Mouse (Mus musculus) right cerebral cortex, postnatal 25 days (tissue): ENCODE measurements around the gene Foxo1.

Experiments
- DNase-seq: peaks from one replicate; pipeline ENCODE4 v3.0.0; 2022

Gene Foxo1

DNA sequence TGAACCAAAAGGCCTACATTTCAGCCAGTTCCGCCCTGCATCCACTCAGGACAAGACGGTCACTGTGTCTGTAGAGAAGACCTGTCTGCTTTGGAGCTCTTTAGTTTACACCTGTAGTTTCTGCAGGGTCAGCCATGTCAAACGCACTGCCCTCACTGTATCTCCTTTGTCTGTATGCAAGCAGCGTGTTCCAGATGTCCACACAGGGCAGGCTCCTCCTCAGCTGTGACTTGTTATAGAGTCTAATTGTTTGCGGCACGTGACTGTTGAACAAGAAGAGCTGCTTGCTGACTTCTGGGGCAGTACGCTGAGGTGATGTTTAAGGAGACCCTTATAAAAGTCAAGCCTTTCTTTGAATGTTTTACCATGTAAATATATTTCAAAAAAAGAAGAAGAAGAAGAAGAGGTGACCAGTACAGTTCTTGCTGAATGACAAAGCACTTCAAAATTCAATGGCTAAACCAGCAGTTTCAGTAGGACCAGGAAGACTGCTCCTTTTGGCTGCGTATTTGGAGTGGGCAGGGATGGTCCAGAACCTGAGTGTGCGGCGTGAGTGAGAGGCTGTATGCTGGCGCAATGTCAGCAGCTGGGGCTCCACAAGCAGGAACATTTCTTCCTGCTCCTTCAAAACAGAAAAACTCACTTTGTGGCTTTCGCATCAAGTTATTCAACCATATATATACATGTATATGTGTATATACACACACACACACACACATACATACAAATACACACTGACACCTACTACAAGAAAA lies 52.6 kb downstream of the Foxo1 start:
- DNase-seq, result no peak

DNA sequence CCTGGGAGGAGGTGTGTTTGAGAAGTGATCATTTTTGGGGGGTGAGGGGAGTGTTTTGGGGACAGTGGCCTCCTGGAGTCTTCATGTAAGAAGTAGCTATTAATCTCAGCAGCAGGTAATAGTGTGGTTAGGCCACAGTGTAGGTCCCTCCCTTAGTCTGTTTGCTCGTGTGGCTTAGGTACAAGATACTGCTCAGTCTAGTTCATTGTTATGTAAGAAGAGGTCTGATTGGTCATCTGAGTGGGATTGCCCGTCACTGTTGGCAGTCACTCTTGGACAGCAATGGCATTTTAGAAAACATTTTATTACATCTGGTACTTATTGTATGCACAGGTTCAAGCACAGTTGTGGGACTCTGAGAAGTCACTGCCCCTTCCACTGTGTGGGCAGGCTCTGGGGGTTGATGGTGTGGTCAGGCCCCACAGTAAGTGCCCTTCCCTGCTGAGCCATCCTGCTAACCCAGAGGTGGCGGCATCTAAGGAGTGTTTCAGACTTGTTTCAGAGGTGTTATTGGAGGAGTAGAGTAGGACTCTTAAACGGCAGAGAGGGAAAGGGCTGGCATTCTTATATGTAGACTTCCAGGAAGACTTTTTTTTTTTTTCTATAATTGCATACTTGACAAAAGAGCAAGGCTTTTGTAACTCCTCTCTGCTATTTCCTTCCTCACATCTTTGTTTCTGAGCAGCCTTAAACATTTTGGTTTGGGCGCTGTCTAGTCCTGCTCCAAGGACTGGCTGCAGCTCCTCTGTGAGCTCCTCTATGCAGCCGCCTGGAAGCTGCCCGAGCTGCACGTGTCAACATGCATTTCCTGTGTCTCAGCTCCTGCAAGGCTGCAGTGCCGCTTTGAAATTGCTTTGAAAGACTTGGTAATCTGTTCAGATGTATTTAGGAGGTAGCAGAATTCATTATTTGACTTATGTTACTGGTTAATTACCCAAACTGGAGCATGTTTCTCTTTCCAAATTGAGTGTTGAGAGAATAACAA lies 54.6 kb downstream of the Foxo1 start:
- no peak for DNase-seq

DNA sequence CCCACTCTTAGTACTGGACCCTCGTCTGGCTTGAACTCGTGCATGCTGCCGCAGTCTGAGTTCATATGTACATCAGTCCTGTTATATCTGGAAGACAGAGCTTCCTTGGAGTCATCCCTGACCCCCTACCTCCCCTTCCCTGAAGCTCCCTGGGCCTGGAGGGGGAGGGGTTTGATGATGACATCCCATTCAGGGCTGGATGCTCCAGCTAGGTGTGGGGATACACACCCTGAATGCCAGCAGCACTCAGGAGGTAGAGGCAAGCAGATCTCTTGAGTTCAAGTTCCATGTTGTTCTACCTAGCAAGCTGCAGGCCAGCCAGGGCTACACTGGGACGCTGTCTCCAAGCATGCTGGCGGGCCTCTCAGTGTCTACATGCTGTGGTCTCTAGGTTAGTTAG lies 56.9 kb downstream of the Foxo1 start:
- no peak for DNase-seq

DNA sequence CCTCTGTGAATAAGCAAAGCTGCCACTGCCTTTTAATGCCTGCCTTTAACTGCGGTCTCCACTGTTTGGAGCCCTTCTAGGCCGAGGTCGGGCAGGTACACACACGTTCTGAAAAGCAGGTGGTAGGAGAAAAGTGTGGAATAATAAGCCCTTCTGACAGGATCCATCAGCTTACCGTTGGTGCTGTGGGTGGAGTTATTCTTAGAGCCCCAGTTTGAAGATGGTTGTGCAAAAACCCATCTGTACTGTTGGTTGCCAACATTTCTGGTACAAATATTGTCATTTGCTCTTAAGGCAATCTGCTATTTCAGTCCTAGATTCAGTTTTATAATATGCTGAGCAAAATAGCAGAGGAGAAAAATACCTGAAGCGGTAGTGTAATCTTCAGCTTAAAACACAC lies 58.6 kb downstream of the Foxo1 start:
- peak; percentile 23 for DNase-seq

DNA sequence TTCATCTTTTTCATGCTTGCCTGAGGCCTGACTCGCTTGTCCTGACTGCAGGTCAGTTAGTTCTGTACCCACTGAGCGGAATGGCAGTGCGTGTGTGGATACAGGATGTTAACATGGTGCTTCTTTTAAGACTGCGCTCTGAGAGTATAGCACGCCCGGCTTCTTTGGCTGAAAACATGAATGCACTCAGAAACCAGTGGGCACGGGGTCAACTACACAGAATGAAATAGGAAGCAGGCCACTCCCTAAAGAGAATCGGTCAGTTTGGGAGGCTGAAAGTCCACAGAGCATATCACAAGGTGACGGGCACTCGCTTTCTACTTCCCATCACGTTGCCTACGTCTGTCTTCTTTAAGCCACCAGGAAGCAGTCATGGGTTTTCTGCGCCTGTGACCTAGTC lies 59.0 kb downstream of the Foxo1 start:
- peak; percentile 11 for DNase-seq

DNA sequence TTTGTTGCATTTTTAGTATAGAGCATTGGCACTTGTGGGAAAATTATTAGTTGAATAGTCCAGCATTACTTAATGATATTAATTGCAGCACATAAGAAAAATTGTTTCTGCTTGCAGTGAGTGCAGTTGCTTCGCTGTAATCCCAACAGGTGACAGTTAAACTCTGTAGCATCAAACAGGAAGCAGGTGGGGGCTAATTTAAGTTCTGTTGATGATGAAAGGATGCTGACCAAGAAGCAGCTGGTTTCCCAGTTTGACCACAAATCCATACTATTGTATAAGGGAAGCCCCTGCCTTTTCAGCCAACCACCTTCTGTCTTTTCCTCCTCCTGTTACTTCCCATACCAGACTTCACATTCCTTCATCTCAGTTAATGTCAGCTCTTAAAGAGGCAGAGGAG lies 63.6 kb downstream of the Foxo1 start:
- no peak for DNase-seq

DNA sequence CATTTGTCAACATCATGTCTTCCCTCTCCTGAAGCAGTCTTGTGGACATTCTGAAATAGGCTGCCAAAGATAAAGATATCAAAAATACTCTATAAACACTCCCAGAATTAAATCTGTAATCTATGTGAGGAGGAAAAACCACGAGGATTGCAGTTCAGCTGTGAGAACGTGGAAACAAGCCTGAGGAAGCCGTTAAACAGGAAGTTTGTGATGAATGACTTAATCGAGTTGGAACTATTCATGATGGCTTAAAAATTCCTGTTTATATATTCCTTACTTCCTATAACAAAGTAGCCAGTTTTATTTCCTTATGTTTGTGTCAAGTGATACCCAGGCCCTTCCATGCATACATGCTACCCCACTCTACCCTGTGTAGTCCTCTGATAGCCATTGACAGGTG lies 70.6 kb downstream of the Foxo1 start:
- DNase-seq, result no peak

DNA sequence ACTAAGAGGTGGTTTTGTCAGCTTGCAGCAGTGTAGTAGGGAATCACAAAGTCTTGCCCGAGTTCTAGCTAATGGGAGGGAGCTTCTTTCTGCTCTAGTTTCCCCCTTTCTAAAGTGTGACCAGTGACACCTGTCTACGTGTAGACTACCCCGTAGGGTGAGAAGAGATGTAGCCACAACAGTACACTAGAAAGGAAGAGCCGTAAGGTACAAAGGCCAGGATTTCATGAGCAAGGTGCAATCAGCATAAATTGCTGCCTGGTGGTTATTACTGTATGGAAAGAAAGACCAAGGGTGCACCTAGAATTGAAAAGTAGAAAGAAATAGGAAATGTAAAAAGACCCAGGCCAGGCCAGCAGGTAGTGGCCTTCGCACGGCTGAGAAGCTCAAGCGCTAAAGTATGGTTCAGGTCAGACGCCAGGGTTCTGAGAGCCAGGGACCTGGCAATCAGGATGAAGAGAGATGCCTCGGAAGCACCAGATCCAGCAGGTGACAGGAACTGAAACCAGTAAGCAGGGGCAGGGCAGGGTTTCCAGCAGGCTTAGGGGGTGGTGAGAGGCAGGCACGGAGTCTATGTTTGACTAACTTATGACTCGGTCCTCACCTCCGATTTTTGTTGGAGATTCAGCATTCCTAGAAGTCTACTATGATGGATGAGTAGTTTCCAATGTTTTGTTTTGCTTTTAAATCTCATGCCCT lies 72.3 kb downstream of the Foxo1 start:
- DNase-seq, result no peak

DNA sequence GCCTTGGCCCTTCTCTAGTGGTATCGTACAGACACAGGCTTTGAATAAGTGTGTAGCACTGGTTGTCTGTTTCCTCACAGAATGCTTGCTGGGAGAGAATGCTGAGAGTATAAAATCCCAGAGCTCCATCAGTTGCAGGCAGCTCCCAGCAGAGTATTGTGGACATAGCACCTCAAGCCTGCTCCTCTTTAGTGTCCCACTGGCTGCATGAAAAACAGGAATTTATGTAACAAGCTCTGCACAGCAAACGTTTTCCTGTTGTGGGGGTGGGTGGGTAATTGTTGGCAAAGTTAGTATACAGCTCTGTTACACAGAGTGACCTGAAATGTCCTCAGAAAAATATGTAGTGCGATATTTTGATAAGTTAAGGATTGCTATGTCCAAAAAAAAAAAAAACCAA lies 74.1 kb downstream of the Foxo1 start:
- DNase-seq, result peak; percentile 8

DNA sequence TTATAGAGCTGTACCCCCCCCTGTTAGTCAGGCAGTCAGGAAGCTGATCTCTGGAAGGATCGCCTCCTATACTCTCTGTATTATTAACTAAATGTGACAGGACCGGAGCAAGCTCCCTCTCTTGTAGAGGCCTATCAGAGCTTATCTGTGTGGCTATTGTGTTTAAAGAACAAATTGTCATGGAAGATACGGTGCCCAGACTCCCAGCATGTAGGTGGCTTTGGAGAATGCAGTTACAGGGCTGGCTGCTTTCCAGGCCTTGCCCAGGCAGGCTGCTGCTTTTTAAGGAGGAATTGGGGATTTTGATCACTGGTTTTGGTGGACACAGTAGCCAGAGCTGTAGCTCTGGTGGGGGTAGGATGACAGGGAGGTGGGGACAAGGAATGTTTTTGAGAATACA lies 74.7 kb downstream of the Foxo1 start:
- peak; percentile 37 for DNase-seq

DNA sequence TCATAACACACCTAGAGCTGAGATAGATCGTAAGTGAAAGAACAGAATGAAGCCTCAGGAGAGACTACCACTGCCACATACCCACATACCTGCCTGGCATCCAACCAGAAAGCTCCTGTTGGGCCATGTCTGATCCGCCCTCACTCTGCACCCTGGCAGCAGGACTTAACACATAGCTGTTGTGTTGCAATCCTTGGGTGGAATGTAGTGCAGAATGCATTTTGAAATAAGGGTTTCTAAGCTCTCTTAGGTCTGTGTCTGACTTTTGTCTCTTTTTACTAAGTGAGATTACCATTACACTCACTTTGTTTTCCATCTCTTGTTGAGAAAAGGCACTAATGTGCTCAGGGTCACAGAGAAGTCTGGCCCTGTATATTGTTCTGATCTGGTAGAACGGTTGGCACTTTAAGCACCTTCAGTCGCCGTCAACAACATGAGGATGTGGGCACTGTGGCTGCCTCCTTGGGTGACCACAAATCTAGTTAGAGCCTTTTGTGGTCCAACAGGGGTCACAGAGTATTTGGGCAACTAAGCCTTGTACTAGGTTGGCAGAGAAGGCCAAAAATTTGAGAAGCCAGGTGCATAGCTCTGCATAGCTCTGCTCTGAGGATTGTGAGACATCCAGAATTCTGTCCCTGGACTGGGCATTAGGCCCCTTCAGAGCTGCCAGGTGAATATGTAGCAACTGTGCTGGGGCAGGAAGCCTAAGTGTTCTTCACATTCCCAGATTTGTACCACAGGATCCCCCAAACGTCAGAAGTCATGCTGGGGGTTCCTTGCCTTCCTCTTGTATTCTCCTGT lies 75.3 kb downstream of the Foxo1 start:
- no peak for DNase-seq

DNA sequence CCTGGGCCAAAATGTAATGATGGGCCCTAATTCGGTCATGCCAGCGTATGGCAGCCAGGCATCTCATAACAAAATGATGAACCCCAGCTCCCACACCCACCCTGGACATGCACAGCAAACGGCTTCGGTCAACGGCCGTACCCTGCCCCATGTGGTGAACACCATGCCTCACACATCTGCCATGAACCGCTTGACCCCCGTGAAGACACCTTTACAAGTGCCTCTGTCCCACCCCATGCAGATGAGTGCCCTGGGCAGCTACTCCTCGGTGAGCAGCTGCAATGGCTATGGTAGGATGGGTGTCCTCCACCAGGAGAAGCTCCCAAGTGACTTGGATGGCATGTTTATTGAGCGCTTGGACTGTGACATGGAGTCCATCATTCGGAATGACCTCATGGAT lies 77.7 kb downstream of the Foxo1 start:
- DNase-seq, result no peak

DNA sequence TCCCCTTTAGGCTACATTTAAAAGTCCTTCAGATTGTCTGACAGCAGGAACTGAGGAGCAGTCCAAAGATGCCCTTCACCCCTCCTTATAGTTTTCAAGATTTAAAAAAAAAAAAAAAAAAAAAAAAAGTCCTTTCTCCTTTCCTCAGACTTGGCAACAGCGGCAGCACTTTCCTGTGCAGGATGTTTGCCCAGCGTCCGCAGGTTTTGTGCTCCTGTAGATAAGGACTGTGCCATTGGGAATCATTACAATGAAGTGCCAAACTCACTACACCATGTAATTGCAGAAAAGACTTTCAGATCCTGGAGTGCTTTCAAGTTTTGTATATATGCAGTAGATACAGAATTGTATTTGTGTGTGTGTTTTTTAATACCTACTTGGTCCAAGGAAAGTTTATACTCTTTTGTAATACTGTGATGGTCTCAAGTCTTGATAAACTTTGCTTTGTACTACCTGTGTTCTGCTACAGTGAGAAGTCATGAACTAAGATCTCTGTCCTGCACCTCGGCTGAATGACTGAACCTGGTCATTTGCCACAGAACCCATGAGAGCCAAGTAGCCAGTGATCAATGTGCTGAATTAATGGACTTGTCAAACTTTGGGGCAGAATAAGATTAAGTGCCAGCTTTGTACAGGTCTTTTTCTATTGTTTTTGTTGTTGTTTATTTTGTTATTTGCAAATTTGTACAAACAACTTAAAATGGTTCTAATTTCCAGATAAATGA lies 79.0 kb downstream of the Foxo1 start:
- no peak for DNase-seq

DNA sequence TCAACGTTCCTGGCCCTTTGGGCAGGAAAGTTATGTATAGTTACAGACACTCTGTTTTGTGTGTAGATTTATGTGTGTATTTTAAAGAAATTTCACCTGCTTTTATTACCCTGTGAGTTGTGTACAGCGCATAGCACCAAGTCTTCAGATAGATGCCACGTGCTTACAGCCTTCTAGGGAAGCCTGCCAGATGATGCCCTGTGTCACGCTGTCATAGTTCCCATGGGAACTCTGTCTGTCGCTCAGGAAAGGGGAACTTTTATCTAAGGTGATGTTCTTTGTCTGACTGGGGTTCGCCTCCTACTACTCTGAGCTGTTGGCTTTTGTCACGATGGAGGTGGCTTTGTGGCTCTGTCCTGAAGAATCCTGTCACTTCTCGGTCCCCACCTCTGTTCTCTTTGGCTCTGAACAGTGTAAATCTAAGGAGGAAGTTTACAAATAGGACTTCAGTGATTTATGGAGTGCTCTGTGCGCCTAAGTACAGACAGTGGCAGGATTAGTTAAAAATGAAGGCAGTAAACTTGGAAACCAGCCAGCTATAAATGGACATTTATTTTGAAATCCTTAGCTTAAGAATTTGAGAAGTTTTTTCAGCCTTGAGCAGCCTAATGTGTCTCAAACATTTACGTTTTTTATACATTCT lies 80.0 kb downstream of the Foxo1 start:
- no peak for DNase-seq

DNA sequence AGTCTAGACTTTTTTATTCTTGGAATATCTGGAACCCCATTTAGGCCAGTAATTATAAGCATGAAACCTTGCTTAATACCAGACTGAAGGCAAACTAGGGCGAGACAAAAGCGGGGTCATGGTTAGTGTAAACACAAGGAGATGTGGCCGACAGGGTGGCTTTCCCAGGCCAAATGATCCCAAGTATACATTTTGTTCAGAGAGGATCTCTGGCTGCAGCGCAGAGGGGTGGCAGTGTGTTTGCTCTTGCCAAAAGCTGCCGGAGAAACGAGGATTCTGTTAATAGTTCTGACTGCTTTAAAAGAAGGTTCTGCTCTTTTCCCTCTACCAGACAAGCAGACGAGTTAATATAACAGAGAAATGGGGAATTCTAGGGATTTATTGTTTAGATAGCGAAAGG lies 82.5 kb downstream of the Foxo1 start:
- DNase-seq, result no peak

DNA sequence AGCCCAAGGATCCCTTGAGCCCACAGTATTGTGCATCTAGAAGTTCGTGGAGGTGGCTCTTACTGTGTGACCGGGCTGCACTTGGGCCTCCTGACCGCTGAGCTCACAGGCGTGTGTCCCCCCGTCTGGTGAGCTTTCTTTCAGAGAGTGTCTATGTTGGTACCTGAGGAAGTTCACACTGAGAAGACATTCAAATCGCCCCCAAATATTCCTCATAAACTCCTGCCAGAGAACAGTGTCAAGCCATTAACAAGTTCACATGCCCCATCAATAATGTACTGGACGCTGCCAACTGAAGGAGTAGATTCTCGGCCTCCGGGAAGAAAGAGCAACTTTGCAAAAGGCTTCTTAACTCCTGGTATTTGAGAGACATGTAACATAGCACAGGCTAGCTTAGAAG lies 83.8 kb downstream of the Foxo1 start:
- no peak for DNase-seq

DNA sequence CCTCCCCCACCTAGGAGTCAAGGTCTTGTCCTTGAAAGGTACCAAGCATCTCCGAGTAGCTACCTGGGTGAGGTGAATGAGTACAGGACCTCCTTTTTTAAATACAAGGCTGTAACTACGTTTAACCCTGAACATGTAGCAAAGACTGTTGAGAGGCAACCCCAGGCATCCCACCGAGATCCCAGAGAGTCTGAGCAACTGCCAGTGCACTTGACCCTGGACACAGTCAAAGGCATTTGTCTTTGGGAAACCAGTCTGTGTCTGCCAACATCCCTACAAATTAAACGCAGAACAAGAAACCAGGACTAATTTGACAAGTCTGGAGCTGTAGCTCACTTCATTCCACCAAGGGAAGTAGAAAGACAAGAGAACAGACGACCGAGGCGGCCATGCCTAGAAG lies 86.1 kb downstream of the Foxo1 start:
- no peak for DNase-seq

DNA sequence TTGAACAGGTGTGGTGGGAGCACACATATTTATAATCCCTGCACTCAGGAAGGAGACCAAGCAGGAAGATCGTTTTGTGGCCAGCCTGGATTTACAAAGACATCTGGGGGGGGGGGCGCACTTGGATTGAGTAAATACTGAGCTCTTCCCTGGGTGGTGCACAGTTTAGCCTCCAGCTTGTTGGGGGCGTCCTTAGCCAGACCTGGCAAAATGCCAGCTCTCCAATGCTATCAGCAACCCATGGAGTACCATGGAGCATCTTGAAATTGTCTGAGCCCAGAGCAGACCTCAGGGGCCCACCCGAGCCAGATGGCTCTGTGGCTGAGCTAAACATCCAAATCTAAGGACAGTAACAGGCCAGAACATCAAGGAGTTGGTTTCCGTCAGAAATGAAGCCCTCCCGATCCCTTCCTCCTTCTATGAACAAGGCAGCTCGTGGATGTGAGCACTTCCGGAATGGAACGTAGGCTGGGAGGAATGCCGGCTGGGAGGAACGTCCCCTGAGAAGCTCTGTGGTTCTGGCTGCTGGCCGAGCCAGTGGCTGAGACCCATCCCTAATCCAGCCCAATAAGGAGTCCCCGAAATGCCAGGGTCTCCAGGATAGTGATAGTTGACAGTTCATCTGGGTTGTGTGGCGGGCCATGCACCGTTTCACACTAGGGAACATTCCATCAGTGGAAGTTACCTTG lies 89.3 kb downstream of the Foxo1 start:
- DNase-seq, result no peak

DNA sequence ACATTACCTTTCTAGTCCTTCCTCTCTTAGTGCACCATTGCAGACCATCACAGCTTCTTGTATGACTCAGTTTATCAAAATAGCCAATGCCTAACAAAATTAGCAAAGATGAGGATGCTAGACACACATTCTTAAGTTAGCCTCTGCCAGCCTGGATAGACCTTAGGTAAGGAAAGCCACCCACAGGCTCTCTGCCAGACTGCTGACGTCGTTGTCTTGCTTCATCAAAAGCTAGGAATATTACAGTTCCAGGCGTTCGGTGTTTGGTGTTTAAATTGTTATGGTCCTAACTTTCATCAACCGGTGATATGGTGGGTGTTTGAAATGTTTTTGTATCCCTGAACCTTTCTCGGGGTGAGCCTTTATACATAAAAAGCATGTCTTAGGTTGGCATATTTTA lies 96.4 kb downstream of the Foxo1 start:
- no peak for DNase-seq

DNA sequence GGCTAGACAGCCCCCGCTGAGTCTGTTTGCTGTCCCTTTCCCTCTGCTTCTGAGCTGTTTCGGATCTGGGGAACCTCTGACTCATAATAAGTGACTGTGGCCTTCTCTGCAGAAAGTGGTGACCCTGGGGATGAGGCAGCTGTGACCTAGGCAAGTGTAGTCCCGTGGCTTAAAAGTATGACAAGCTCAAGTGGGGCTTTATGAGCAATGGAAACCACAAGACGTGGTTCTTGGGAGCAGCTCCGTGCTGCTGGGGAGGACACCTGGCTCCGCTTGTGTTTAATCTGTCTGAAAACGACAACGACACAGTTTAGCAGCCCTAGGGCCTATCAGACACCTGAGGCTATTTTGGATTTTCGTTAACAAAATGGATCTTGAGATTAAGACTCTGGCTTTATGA lies 101.1 kb downstream of the Foxo1 start:
- no peak for DNase-seq

DNA sequence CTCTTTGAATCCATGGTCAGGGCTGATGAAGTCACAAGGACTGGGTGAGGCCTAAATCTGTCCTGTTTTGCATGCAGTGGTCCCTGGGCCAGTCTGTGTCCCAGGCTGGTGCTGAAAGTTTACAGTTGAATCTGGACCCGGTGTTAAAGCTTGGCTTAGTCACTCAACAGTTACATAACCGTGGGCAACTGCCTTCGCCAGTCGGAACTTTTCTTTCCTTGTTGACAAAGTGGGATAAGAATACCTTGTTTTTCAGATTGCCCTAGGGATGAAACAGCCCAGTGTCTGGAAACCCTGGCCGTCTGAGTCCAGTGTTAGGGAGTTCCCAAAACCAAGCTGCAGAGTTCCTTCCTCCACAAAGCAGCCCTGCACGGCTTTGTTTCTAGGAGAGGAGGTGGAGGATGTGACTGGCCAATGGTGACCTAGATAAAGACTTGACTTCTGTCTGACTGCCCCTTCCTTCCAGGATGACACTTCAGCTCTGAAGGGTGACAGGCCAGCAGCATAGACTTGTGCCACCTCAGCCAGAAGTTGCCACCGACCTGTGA lies 101.8 kb downstream of the Foxo1 start:
- no peak for DNase-seq
